In the genomic region with DNA sequence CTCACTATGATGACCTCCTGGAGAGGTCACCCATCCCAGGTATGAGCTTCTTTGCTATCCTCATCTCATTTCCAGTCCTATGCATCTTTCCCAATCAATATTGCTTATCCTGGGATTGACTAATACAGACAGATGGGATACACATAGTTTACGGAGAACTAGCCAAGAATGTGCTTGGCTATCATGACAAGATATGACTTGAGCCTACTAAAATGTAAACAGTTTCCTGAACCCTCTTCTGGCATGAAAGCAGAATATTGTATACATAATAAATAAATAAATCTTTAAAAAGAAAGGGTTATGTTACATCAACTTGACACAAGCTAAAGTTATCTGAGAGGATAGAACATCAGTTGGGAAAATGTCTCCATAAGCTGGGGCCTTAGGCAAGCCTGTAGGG, we compare ENCODE assay signal across 25 mouse cellular contexts.
"Had no signal": no experiment of that assay in that cellular context is flagged by ENCODE, and none has a peak within 500 bp of the region (broad histone marks: within the 10 kb centered on the region; RNA-seq: fewer than 3 reads in every experiment).

No protein-coding gene starts in this region.

- H3K9ac ChIP-seq: heart, embryonic 12.5 days; hindbrain, embryonic 12.5 days; hindbrain, embryonic 14.5 days; intestine, embryonic 15.5 days; limb, embryonic 12.5 days had no signal

- H3K4me3 ChIP-seq: gastrocnemius, adult 2 months; heart, embryonic 10.5 days; heart, embryonic 12.5 days; hindbrain, embryonic 10.5 days; hindbrain, embryonic 12.5 days; intestine, embryonic 15.5 days; layer of hippocampus, adult 2 months; left cerebral cortex, adult 2 months; limb, embryonic 10.5 days; limb, embryonic 12.5 days had no signal

- H3K4me1 ChIP-seq: heart, embryonic 10.5 days; heart, embryonic 12.5 days; hindbrain, embryonic 10.5 days; hindbrain, embryonic 12.5 days; intestine, embryonic 15.5 days; limb, embryonic 10.5 days; limb, embryonic 12.5 days had no signal

- DNase-seq: gastrocnemius, adult 2 months; gastrocnemius, postnatal 10 days; gastrocnemius, postnatal 25 days; heart, adult 18-20 months; heart, postnatal 10 days; heart, postnatal 4 days; kidney, adult 2 months; kidney, adult 9 months; kidney, postnatal 10 days; kidney, postnatal 25 days; kidney, postnatal 4 days; liver had no signal

- H3K36me3 ChIP-seq: heart, embryonic 10.5 days; heart, embryonic 12.5 days; hindbrain, embryonic 10.5 days; hindbrain, embryonic 12.5 days; intestine, embryonic 15.5 days; limb, embryonic 10.5 days; limb, embryonic 12.5 days had no signal

- H3K9me3 ChIP-seq: heart, embryonic 10.5 days; heart, embryonic 12.5 days; hindbrain, embryonic 10.5 days; hindbrain, embryonic 12.5 days; intestine, embryonic 15.5 days; limb, embryonic 10.5 days; limb, embryonic 12.5 days had no signal

- H3K27me3 ChIP-seq: heart, embryonic 12.5 days; hindbrain, embryonic 12.5 days; intestine, embryonic 15.5 days; limb, embryonic 12.5 days had no signal

- H3K4me2 ChIP-seq: heart, embryonic 12.5 days; hindbrain, embryonic 12.5 days; hindbrain, embryonic 14.5 days; intestine, embryonic 15.5 days; limb, embryonic 12.5 days had no signal

- H3K27ac ChIP-seq: gastrocnemius, adult 2 months; heart, embryonic 10.5 days; hindbrain, embryonic 10.5 days; hindbrain, embryonic 12.5 days; hindbrain, embryonic 14.5 days; intestine, embryonic 15.5 days; layer of hippocampus, adult 2 months; left cerebral cortex, adult 2 months; limb, embryonic 10.5 days; limb, embryonic 12.5 days had no signal

- ATAC-seq: hindbrain, embryonic 16.5 days; inflammation-experienced regulatory T-cells, adult 6 months; intestine, embryonic 15.5 days; intestine, postnatal 0 days had no signal
